Mouse (Mus musculus) G1E (cell line): ENCODE results near the gene Sbf2.

Experiments
- CTCF ChIP-seq: IDR thresholded peaks from 2 replicates; pipeline ENCODE4 v1.5.1; 2012; ENCODE audit warnings: low read depth, low read length, inconsistent platforms, mixed read lengths
- GATA1 ChIP-seq: IDR thresholded peaks from 2 replicates; pipeline ENCODE4 v1.6.1; 2012; ENCODE audit warnings: borderline replicate concordance, low read length, inconsistent platforms, mixed read lengths
- POLR2AphosphoS5 ChIP-seq: IDR thresholded peaks from 2 replicates; pipeline ENCODE4 v1.6.1; 2012; ENCODE audit warnings: low read depth, low read length, inconsistent platforms; ENCODE audit not compliant: insufficient replicate concordance

GRCm38 (mm10) chr7:110337601-110338000 is 277.1 kb downstream of the Sbf2 start:
- TF ChIP-seq CTCF (no peak), POLR2AphosphoS5 (no peak), GATA1 (no peak)
